Mouse (Mus musculus) liver, embryonic 14.5 days (tissue): ENCODE measurements around the gene Aifm3.
"Not testable (repeated sequence)": the region's sequence is repeated elsewhere in the genome, so short reads cannot be mapped to it uniquely, and the experiment has no call there.

ENCODE experiments used
- CTCF ChIP-seq: IDR thresholded peaks from 2 replicates; pipeline ENCODE4 v1.5.1; 2016; ENCODE audit warnings: antibody characterized with exemption, low read depth, control low read depth
- EP300 ChIP-seq: IDR thresholded peaks from 2 replicates; pipeline ENCODE4 v1.6.1; 2016; ENCODE audit warnings: antibody characterized with exemption, low read depth

- not testable (repeated sequence) for TF ChIP-seq EP300, CTCF
Observed at GRCm38 (mm10) chr16:17508031-17508430, 18.6 kb downstream of the Aifm3 start.
